Mouse (Mus musculus): Measurements from ENCODE around the gene Asb16. TPM values are rescaled to one million over a fixed set of nuclear protein-coding genes. Genes with fewer than 3 reads are reported as not detected.

The Asb16 gene
- total and polyA plus RNA-seq, 3 experiments = 0.05 TPM; not detected in 2

DNA sequence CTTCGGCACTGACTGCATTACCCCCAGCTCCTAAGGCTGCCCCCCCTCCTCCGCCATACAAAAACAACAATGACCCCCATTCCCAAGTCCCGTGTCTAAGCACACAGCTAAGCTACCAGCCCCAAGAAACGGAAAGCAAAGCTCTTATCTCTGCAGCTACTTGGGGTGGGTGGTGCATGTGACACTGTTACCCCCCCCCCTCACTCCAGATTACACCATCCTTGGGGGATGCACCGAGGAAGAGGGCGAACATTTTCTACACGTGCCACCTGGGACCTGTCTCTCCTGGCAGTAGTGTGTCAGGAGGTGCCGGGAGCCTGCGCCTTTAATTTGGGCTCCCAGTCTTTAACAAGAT is 40.4 kb upstream of the Asb16 start:
- H3K36me3 ChIP-seq (replicated peaks) = no peaks in the 10 kb centered on the region
- peaks cover 65% of the 10 kb centered on the region for H3K27me3 ChIP-seq (ENCODE audit: insufficient read depth, low read length)
- ATAC-seq (ENCODE audit: extremely low read depth, insufficient number of reproducible peaks, low FRiP score, poor library complexity, severe bottlenecking) = no peak
- no peaks in the 10 kb centered on the region for H3K9me3 ChIP-seq (replicated peaks)
- no peak for TF ChIP-seq POLR2AphosphoS5 (IDR thresholded peaks at IDR 0.05; ENCODE audit: insufficient replicate concordance, low read depth, low read length)
- TF ChIP-seq GATA1 (IDR thresholded peaks at IDR 0.05; ENCODE audit: borderline replicate concordance, low read length) = no peak
- TF ChIP-seq GATA2 (IDR thresholded peaks at IDR 0.05; ENCODE audit: borderline replicate concordance, low read depth, low read length) = no peak
- no peak for TF ChIP-seq CTCF (IDR thresholded peaks at IDR 0.05; ENCODE audit: low read depth, low read length)
- TF ChIP-seq TAL1 (conservative IDR thresholded peaks at IDR 0.05; ENCODE audit: low read depth, low read length) = no peak
- no peak overlapping the region for H3K4me3 ChIP-seq (ENCODE audit: low read depth, low read length)
- peaks cover 57% of the 10 kb centered on the region for H3K4me1 ChIP-seq (ENCODE audit: insufficient read depth, low read depth, low read length)
- DNase-seq (ENCODE audit: low spot score) = no peak

DNA sequence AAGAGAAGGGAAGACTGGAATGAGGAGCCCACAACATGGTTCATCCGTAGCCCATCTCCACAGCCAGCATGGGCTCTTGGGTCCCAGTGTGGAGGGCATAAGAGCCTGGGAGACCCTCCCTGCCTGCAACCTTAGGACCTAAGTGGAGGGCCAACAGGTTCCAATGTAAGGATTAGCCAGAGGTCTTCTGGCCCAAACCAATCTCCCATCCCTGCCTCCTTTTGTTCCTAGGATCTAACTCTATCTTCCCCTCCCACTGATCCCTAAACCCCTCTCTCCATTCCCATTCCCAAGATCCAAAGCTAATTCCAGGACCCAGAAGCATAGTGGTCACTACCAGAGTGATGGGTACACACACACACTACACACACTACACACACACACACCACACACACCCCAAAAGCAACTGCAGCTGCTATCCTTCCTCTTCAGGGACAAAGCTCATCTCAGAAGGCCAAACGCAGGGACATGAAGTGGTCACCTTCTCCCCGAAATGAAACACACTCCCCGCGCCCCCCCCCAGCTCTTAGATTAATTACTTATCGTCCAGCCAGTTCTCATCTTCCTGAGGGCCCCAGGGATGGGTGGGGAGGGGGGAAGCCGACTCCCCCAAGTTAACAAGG is 39.8 kb upstream of the Asb16 start:
- Histone ChIP-seq H3K4me3 (ENCODE audit: low read depth, low read length) (peak overlapping the region; percentile 79; the same call in 1 of the 2 replicates), H3K27me3 (ENCODE audit: insufficient read depth, low read length) (peaks cover 62% of the 10 kb centered on the region)

DNA sequence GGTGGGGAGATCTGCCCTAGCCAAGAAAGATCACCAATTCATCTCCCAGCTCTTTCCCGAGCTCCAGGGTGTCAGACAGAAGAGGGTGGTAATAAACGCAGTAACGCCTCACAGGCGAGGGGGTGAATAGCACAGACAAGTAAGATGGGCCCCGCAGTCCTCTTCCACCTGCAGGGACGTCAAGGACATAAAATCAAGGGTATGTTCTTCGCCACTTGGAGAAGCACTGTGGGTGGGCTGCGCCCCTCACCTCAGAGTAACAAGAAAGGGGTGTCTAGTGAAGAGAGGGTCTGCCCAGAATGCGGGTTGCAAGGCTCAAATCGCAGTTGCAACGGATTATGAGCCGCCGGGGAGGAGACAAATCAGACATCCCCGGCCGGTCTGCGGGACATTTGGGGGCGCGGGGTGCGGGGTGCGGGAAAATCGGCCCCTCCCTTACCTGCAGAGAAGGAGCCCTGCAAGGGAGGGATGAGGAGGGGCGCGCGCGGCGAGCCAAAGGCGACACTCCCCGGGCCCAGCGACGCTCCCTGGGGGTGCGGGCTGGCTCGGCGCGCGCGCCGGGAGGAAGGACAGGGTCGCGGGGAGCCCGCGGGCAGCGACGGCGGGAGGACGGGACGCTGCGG is 39.1 kb upstream of the Asb16 start:
- TF ChIP-seq POLR2AphosphoS5 (IDR thresholded peaks at IDR 0.05; ENCODE audit: insufficient replicate concordance, low read depth, low read length) (no peak), GATA1 (IDR thresholded peaks at IDR 0.05; ENCODE audit: borderline replicate concordance, low read length) (no peak), TAL1 (conservative IDR thresholded peaks at IDR 0.05; ENCODE audit: low read depth, low read length) (no peak), CTCF (IDR thresholded peaks at IDR 0.05; ENCODE audit: low read depth, low read length) (no peak), GATA2 (IDR thresholded peaks at IDR 0.05; ENCODE audit: borderline replicate concordance, low read depth, low read length) (no peak)
- Histone ChIP-seq H3K4me1 (ENCODE audit: insufficient read depth, low read depth, low read length) (peaks cover 47% of the 10 kb centered on the region), H3K27me3 (ENCODE audit: insufficient read depth, low read length) (peaks cover 56% of the 10 kb centered on the region), H3K9me3 (replicated peaks) (no peaks in the 10 kb centered on the region), H3K36me3 (replicated peaks) (no peaks in the 10 kb centered on the region), H3K4me3 (ENCODE audit: low read depth, low read length) (peak overlapping the region; percentile 79)
- DNase-seq (ENCODE audit: low spot score) = no peak
- no peak for ATAC-seq (ENCODE audit: extremely low read depth, insufficient number of reproducible peaks, low FRiP score, poor library complexity, severe bottlenecking)

More for the DNA sequence above, 39.8 kb upstream of the Asb16 start:
- TF ChIP-seq GATA2 (IDR thresholded peaks at IDR 0.05; ENCODE audit: borderline replicate concordance, low read depth, low read length) = no peak
- no peak for TF ChIP-seq POLR2AphosphoS5 (IDR thresholded peaks at IDR 0.05; ENCODE audit: insufficient replicate concordance, low read depth, low read length)
- no peak for TF ChIP-seq CTCF (IDR thresholded peaks at IDR 0.05; ENCODE audit: low read depth, low read length)
- no peak for TF ChIP-seq TAL1 (conservative IDR thresholded peaks at IDR 0.05; ENCODE audit: low read depth, low read length)
- TF ChIP-seq GATA1 (IDR thresholded peaks at IDR 0.05; ENCODE audit: borderline replicate concordance, low read length) = no peak
- Histone ChIP-seq H3K9me3 (replicated peaks) (no peaks in the 10 kb centered on the region), H3K36me3 (replicated peaks) (no peaks in the 10 kb centered on the region), H3K4me1 (ENCODE audit: insufficient read depth, low read depth, low read length) (peaks cover 51% of the 10 kb centered on the region)
- DNase-seq (ENCODE audit: low spot score) (no peak), ATAC-seq (ENCODE audit: extremely low read depth, insufficient number of reproducible peaks, low FRiP score, poor library complexity, severe bottlenecking) (no peak)

DNA sequence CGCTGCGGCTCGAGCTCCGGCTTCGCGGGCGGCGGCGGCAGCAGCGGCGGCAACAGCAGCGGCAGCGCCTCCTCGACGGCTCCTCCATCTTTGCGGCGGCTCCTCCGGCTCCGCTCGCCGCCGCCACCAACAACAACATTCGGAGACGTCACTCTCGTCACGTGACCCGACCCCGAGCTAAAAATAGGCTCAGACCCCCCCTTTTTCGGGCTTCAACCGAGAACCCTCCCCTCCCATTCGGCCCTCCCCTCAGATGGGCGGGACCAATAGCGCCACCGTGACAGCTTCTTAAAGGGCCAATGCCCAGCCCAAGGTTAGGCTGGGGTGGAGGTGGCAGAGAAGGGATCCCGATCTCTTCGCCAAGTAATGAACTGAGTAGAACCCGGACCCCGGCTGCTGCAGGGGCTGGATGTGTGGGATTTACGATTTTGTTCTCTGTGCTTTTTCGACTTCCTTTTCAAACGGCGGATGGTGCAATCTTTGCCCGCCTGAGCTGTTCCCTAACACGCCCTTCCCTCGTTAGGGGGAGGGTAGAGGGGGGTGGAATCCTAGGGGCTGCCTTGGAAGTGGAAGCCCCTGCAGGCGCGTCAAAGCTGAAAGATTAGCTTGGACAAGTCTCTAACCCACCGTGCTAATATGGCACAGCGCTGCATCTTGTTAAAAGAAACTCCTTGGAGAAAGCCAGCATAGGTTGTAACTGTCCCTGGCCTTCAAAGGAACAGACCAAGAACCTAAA is 38.4 kb upstream of the Asb16 start, which contains the start of gene Hdac5:
TSS of gene Hdac5 (minus strand) at position 161 of the 736 bp plus-strand sequence.
- Histone ChIP-seq H3K4me1 (ENCODE audit: insufficient read depth, low read depth, low read length) (peaks cover 40% of the 10 kb centered on the region), H3K9me3 (replicated peaks) (no peaks in the 10 kb centered on the region), H3K4me3 (ENCODE audit: low read depth, low read length) (peak within 1 kb of the TSS; percentile 79), H3K36me3 (replicated peaks) (no peaks in the 10 kb centered on the region), H3K27me3 (ENCODE audit: insufficient read depth, low read length) (peaks cover 55% of the 10 kb centered on the region)
- TF ChIP-seq GATA1 (IDR thresholded peaks at IDR 0.05; ENCODE audit: borderline replicate concordance, low read length) (no peak), GATA2 (IDR thresholded peaks at IDR 0.05; ENCODE audit: borderline replicate concordance, low read depth, low read length) (no peak), POLR2AphosphoS5 (IDR thresholded peaks at IDR 0.05; ENCODE audit: insufficient replicate concordance, low read depth, low read length) (no peak), CTCF (IDR thresholded peaks at IDR 0.05; ENCODE audit: low read depth, low read length) (no peak), TAL1 (conservative IDR thresholded peaks at IDR 0.05; ENCODE audit: low read depth, low read length) (no peak)
- ATAC-seq (ENCODE audit: extremely low read depth, insufficient number of reproducible peaks, low FRiP score, poor library complexity, severe bottlenecking) = peak; percentile 90
- peak; percentile 89 for DNase-seq (ENCODE audit: low spot score)

DNA sequence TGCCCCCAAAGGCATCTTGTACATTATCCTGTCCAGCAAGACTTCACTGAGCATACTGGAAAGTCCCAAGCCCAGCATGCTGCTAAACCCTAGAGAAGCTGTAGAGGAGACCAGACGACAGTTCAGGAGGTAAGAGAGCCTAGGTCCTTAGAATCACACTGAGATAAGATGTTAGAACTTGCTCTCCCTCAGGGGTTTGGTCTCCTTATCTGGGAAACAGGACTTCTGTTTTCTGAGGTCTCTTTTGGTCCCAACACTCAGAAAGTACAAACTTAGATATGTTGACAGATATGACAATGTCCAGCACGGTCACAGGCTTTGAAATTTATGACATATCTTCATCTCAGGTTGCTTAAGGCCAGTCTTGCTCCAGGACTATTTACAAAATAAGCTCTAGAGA is 32.5 kb upstream of the Asb16 start:
- DNase-seq (ENCODE audit: low spot score) (no peak), ATAC-seq (ENCODE audit: extremely low read depth, insufficient number of reproducible peaks, low FRiP score, poor library complexity, severe bottlenecking) (no peak)
- Histone ChIP-seq H3K4me1 (ENCODE audit: insufficient read depth, low read depth, low read length) (peaks cover 11% of the 10 kb centered on the region; the same call in 1 of the 2 replicates), H3K36me3 (replicated peaks) (no peaks in the 10 kb centered on the region), H3K9me3 (replicated peaks) (no peaks in the 10 kb centered on the region), H3K4me3 (ENCODE audit: low read depth, low read length) (no peak overlapping the region), H3K27me3 (ENCODE audit: insufficient read depth, low read length) (peaks cover 45% of the 10 kb centered on the region)
- no peak for TF ChIP-seq GATA2 (IDR thresholded peaks at IDR 0.05; ENCODE audit: borderline replicate concordance, low read depth, low read length)
- no peak for TF ChIP-seq TAL1 (conservative IDR thresholded peaks at IDR 0.05; ENCODE audit: low read depth, low read length)
- no peak for TF ChIP-seq POLR2AphosphoS5 (IDR thresholded peaks at IDR 0.05; ENCODE audit: insufficient replicate concordance, low read depth, low read length)
- no peak for TF ChIP-seq CTCF (IDR thresholded peaks at IDR 0.05; ENCODE audit: low read depth, low read length)
- no peak for TF ChIP-seq GATA1 (IDR thresholded peaks at IDR 0.05; ENCODE audit: borderline replicate concordance, low read length)

DNA sequence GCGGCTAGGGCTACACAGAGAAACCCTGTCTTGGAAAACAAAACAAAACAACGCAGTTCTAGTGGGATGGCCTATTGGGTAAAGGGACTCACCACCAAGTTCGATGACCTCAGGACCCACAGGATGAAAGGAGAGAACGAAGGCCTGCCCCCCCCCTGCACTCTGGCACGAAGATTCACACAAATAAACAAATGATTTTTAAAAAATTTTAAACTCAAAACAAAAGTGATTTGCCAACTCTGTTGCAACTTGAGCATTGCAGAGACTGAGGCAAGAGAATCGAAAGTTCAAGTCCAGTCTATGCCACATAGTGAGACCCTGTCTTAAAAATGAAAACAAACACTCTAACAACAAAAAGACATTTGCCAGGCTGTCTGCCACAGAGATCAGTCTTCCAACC is 27.9 kb upstream of the Asb16 start:
- Histone ChIP-seq H3K36me3 (replicated peaks) (no peaks in the 10 kb centered on the region), H3K27me3 (ENCODE audit: insufficient read depth, low read length) (peaks cover 49% of the 10 kb centered on the region), H3K4me3 (ENCODE audit: low read depth, low read length) (no peak overlapping the region), H3K9me3 (replicated peaks) (no peaks in the 10 kb centered on the region), H3K4me1 (ENCODE audit: insufficient read depth, low read depth, low read length) (peaks cover 25% of the 10 kb centered on the region)
- no peak for DNase-seq (ENCODE audit: low spot score)
- no peak for ATAC-seq (ENCODE audit: extremely low read depth, insufficient number of reproducible peaks, low FRiP score, poor library complexity, severe bottlenecking)
- TF ChIP-seq TAL1 (conservative IDR thresholded peaks at IDR 0.05; ENCODE audit: low read depth, low read length) = no peak
- no peak for TF ChIP-seq CTCF (IDR thresholded peaks at IDR 0.05; ENCODE audit: low read depth, low read length)
- no peak for TF ChIP-seq POLR2AphosphoS5 (IDR thresholded peaks at IDR 0.05; ENCODE audit: insufficient replicate concordance, low read depth, low read length)
- no peak for TF ChIP-seq GATA1 (IDR thresholded peaks at IDR 0.05; ENCODE audit: borderline replicate concordance, low read length)
- no peak for TF ChIP-seq GATA2 (IDR thresholded peaks at IDR 0.05; ENCODE audit: borderline replicate concordance, low read depth, low read length)
